Mouse (Mus musculus) urinary bladder, postnatal 36 days (tissue): ENCODE results near the gene Armcx4.
A peak's percentile ranks its signal among the peaks of the same experiment; 100 is the strongest.
"Not testable (repeated sequence)": the region's sequence is repeated elsewhere in the genome, so short reads cannot be mapped to it uniquely, and the experiment has no call there.

Experiments
- DNase-seq, 2 experiments: peaks; one replicate each; pipeline ENCODE4 v3.0.0; 2022; ENCODE audit warnings: low spot score in 2 of 2, mixed read lengths in 1 of 2

Gene Armcx4

GRCm38 (mm10) chrX:134686267-134686666 is at the start of gene Armcx4:
Armcx4 (plus strand) TSS chrX:134686519.
- DNase-seq = peak in 1 of 2 experiments; percentile 6

- no peak for DNase-seq
Observed at GRCm38 (mm10) chrX:134641000-134641760, 45.1 kb upstream of the Armcx4 start.

- DNase-seq = no peak
Observed at GRCm38 (mm10) chrX:134646338-134646737, 40.0 kb upstream of the Armcx4 start.

- no peak for DNase-seq
Observed at GRCm38 (mm10) chrX:134647421-134647820, 38.9 kb upstream of the Armcx4 start.

GRCm38 (mm10) chrX:134648031-134648692 is 38.2 kb upstream of the Armcx4 start:
- DNase-seq = peak; percentile 32 to 56

- DNase-seq = no peak
Observed at GRCm38 (mm10) chrX:134652061-134652460, 34.3 kb upstream of the Armcx4 start.

- no peak for DNase-seq
Observed at GRCm38 (mm10) chrX:134661586-134661985, 24.7 kb upstream of the Armcx4 start.

GRCm38 (mm10) chrX:134675022-134675421 is 11.3 kb upstream of the Armcx4 start:
- DNase-seq = no peak

GRCm38 (mm10) chrX:134675959-134676358 is 10.4 kb upstream of the Armcx4 start:
- DNase-seq = no peak

GRCm38 (mm10) chrX:134684936-134685335 is 1.4 kb upstream of the Armcx4 start:
- no peak for DNase-seq

GRCm38 (mm10) chrX:134686739-134687171 is 436 bp downstream of the Armcx4 start:
- DNase-seq = no peak

GRCm38 (mm10) chrX:134689676-134690075 is 3.4 kb downstream of the Armcx4 start:
- no peak for DNase-seq

- no peak for DNase-seq
Observed at GRCm38 (mm10) chrX:134690871-134691539, 4.7 kb downstream of the Armcx4 start.

- no peak for DNase-seq
Observed at GRCm38 (mm10) chrX:134691540-134691935, 5.2 kb downstream of the Armcx4 start.

GRCm38 (mm10) chrX:134716863-134717262 is 30.5 kb downstream of the Armcx4 start:
- no peak for DNase-seq

- peak; percentile 15 to 42 for DNase-seq
Observed at GRCm38 (mm10) chrX:134717752-134718308, 31.5 kb downstream of the Armcx4 start, which contains the start of gene Armcx1. Armcx1 (plus strand) TSS chrX:134717963.

- peak in 1 of 2 experiments; percentile 47 for DNase-seq
Observed at GRCm38 (mm10) chrX:134718524-134718923, 32.2 kb downstream of the Armcx4 start.

GRCm38 (mm10) chrX:134723762-134724161 is 37.4 kb downstream of the Armcx4 start:
- not testable (repeated sequence) for DNase-seq

GRCm38 (mm10) chrX:134729778-134730177 is 43.5 kb downstream of the Armcx4 start:
- DNase-seq = no peak

GRCm38 (mm10) chrX:134737796-134738195 is 51.5 kb downstream of the Armcx4 start:
- DNase-seq = no peak

GRCm38 (mm10) chrX:134739160-134739559 is 52.8 kb downstream of the Armcx4 start:
- DNase-seq = no peak

- DNase-seq = no peak
Observed at GRCm38 (mm10) chrX:134741862-134742261, 55.5 kb downstream of the Armcx4 start.
